Mouse (Mus musculus): ENCODE results near the gene Slc22a23.

The Slc22a23 gene

DNA sequence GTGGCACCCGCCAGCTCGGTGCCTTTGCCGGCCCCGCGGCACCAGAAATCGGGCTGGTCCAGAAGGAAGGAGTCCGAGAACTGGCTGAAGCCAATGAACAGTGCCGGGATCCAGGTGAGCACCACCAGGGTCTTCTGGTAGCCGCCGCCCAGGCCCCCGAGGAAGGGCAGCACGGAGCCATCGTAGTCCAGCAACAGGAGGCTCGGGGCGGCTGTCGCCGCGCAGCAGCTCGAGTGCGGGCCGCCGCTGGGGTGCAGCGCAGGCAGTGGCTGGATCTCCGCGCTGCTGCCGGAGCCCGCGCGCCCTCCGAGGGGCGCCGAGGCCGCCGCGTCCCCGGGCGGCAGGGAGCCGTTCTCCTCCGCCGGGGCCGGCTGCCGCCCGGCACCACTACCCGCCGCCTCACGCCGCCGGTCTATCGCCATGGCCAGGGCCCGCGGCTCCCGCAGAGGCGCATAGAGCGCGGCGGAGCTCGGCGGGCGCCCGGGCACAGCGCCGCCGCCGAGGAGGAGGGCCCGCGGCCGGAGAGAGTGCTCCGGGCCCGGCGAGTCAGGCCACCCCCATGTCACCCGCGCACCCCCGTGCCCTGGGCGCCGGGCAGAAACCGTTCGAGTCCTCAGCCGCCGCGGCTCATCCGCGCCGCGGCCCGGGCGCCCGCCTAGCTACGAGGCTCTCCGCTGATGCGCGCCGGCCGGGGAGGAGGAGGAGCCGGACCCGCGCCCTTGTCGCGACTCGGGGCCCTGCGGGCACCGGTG is 430 bp downstream of the Slc22a23 start:
- peak; percentile 44 to 81 for DNase-seq (ENCODE audit: inconsistent age in 2 of 2, low spot score in 1 of 2)

GRCm38 (mm10) chr13:34343719-34344375 is 1.1 kb downstream of the Slc22a23 start:
- DNase-seq (ENCODE audit: inconsistent age in 2 of 2, low spot score in 1 of 2) = peak in 1 of 2 experiments; percentile 60

DNA sequence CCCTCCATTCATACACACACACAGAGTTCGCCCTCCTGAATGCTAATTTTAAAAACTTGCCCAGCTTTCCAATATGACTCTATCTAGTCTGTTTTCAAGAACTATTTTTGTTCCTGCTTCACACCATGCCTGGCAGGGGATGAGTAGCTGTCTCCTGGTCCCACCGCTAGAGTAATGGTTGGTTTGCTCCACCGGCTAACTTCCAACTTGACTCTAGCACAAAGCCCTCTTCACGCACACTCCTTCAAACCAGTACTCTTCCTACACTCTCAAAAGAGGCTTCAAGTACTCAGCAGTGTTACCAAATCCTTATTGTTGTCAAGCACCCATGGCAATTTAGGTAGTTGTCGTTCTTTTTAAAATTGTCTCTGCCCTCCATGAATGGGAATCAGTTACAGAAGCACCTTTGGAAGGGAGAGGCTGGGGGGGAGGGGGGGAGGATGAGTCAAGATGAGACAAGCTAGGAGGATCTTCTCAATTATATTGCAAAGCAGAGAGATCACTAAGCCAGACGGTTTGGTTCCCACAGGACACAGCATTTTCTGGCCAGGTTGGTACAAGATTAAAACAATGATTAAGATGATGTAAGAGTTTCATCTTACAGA is 2.6 kb downstream of the Slc22a23 start:
- DNase-seq (ENCODE audit: inconsistent age in 2 of 2, low spot score in 1 of 2) = no peak

- DNase-seq (ENCODE audit: inconsistent age in 2 of 2, low spot score in 1 of 2) = no peak
Measured at GRCm38 (mm10) chr13:34336895-34337294, 8.1 kb downstream of the Slc22a23 start.

GRCm38 (mm10) chr13:34334847-34335246 is 10.1 kb downstream of the Slc22a23 start:
- DNase-seq (ENCODE audit: inconsistent age in 2 of 2, low spot score in 1 of 2) = no peak

- peak; percentile 69 to 84 for DNase-seq (ENCODE audit: inconsistent age in 2 of 2, low spot score in 1 of 2)
Measured at GRCm38 (mm10) chr13:34332762-34333161, 12.2 kb downstream of the Slc22a23 start.

GRCm38 (mm10) chr13:34331399-34332186 is 13.4 kb downstream of the Slc22a23 start:
- no peak for DNase-seq (ENCODE audit: inconsistent age in 2 of 2, low spot score in 1 of 2)

- no peak for DNase-seq (ENCODE audit: inconsistent age in 2 of 2, low spot score in 1 of 2)
Measured at GRCm38 (mm10) chr13:34329589-34329988, 15.4 kb downstream of the Slc22a23 start.

DNA sequence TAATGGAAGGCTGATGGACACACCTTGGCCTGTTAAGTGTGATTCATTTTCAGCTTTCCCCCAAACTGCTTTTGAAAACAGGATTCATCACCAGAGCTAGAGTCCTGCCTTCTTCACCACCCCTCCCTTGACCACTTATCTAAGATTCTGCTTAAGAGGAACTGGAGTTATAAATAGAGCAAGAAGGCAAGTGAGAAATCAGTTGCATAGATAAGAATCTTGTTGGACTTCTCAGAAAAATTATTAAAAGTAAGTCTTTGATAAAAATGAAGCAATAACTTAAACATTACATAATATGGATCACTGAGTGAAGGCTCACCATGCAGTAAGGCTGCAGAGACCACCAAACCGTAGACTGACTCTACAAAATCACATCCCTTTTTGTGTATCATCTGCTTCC is 18.0 kb downstream of the Slc22a23 start:
- no peak for DNase-seq (ENCODE audit: inconsistent age in 2 of 2, low spot score in 1 of 2)

- no peak for DNase-seq (ENCODE audit: inconsistent age in 2 of 2, low spot score in 1 of 2)
Measured at GRCm38 (mm10) chr13:34323361-34323760, 21.6 kb downstream of the Slc22a23 start.

GRCm38 (mm10) chr13:34320482-34320881 is 24.5 kb downstream of the Slc22a23 start:
- no peak for DNase-seq (ENCODE audit: inconsistent age in 2 of 2, low spot score in 1 of 2)

GRCm38 (mm10) chr13:34317051-34317450 is 27.9 kb downstream of the Slc22a23 start:
- DNase-seq (ENCODE audit: inconsistent age in 2 of 2, low spot score in 1 of 2) = no peak

GRCm38 (mm10) chr13:34316511-34316910 is 28.5 kb downstream of the Slc22a23 start:
- peak in 1 of 2 experiments; percentile 35 for DNase-seq (ENCODE audit: inconsistent age in 2 of 2, low spot score in 1 of 2)

GRCm38 (mm10) chr13:34313033-34313491 is 31.9 kb downstream of the Slc22a23 start:
- no peak for DNase-seq (ENCODE audit: inconsistent age in 2 of 2, low spot score in 1 of 2)

DNA sequence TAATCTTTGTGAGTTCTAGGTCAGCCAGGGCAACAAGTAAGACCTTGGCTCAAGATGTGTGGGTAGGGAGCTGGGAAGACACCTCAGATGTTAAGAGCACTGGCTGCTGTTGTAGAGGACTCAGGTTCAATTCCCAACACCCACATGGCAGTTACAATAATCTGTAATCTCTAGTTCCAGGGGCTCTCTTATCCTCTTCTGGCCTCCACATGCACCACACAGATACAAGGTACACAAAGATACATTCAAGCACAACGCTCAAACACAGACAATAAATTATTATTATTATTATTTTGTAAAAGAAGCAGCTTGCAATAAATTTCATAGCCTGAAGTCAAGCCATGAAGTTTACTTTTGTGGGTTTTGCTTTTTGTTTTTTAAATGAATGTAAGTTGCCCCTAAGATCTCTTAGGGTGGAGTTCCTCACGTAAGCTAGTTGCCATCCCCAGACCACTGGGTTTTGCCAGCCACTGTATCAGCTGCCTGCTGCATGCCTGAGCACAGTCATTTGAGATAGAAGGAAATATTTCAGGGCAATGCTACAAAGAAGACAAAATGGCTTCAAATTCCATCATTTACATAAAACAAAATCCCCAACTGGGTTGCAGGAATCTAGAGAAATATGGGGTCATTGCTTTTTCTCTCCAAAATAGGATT is 32.5 kb downstream of the Slc22a23 start:
- DNase-seq (ENCODE audit: inconsistent age in 2 of 2, low spot score in 1 of 2) = no peak

GRCm38 (mm10) chr13:34311593-34311992 is 33.4 kb downstream of the Slc22a23 start:
- no peak for DNase-seq (ENCODE audit: inconsistent age in 2 of 2, low spot score in 1 of 2)

- DNase-seq (ENCODE audit: inconsistent age in 2 of 2, low spot score in 1 of 2) = no peak
Measured at GRCm38 (mm10) chr13:34308604-34308927, 36.4 kb downstream of the Slc22a23 start.

- DNase-seq (ENCODE audit: inconsistent age in 2 of 2, low spot score in 1 of 2) = no peak
Measured at GRCm38 (mm10) chr13:34307696-34308603, 37.0 kb downstream of the Slc22a23 start.

DNA sequence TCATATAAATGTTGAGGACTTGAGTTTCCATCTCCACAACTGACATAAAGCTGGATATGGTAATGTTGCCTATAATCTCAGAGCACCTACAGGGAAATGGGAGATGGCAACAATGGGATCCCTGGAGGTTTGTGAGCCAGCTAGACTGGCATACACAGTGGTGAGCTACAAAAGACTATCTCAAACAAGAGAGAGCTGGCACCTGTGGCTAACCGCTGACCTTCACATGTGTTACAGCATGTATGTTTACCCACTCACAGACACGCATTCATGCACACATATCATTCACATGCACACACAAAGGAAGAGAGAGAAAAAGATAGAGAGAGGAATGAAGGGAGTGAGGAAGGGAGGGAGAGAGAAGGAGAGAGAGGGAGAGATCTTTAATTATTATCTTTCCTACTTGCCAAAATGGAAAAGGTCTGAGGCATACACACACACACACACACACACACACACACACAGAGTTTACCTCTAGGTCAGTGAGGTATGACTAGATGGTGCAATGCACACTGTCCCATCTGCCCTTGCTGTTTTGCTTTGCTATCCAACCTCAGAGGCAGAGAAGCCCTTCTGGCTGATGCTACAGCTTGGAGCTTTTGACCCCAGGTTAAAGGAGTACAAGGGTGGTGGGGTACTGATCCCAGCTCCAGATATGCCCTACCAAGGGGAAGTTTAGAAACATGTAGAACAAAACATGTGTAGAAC is 38.9 kb downstream of the Slc22a23 start:
- DNase-seq (ENCODE audit: inconsistent age in 2 of 2, low spot score in 1 of 2) = no peak

All from adrenal gland, adult (tissue).